Mouse (Mus musculus) kidney, adult 2 months (tissue): Measurements from ENCODE around the gene 1520401A03Rik. TPM values are rescaled to one million over a fixed set of nuclear protein-coding genes. Genes with fewer than 3 reads are reported as not detected.

Source experiments
- DNase-seq: peaks from one replicate; pipeline ENCODE4 v3.0.0; 2021
- H3K27ac ChIP-seq: fragments of 200-500 bp; 2 replicates; pipeline ENCODE4 v1.5.1; 2012; ENCODE audit warnings: low read depth, low read length, control low read depth, inconsistent platforms; ENCODE audit not compliant: insufficient read depth
- H3K27me3 ChIP-seq: fragments of 200-500 bp; replicated peaks from 2 replicates; pipeline ENCODE4 v1.6.1; 2012; ENCODE audit warnings: mild to moderate bottlenecking, moderate library complexity, low read length, inconsistent platforms; ENCODE audit not compliant: control insufficient read depth, insufficient read depth
- H3K36me3 ChIP-seq: fragments of 200-500 bp; 2 replicates; pipeline ENCODE4 v1.6.1; 2012; ENCODE audit warnings: mild to moderate bottlenecking, moderate library complexity, low read length, inconsistent platforms; ENCODE audit not compliant: control insufficient read depth, insufficient read depth
- H3K4me1 ChIP-seq: fragments of 200-500 bp; 2 replicates; pipeline ENCODE4 v1.6.1; 2011; ENCODE audit warnings: low read length; ENCODE audit not compliant: control insufficient read depth, insufficient read depth
- H3K4me3 ChIP-seq: fragments of 200-500 bp; 2 replicates; pipeline ENCODE4 v1.5.1; 2011; ENCODE audit warnings: mild to moderate bottlenecking, low read depth, low read length, control low read depth; ENCODE audit not compliant: insufficient read depth
- CTCF ChIP-seq: fragments of 200-500 bp; conservative IDR thresholded peaks from 2 replicates; pipeline ENCODE4 v1.5.1; 2011; ENCODE audit warnings: low read depth, mild to moderate bottlenecking, control low read depth, low read length, moderate library complexity, mixed read lengths; ENCODE audit not compliant: insufficient read depth, insufficient read length
- POLR2A ChIP-seq: fragments of 200-500 bp; IDR thresholded peaks from one replicate; pipeline ENCODE4 v1.6.1; 2011; ENCODE audit warnings: low read depth, low read length, control low read depth
- WGBS: fragments of 180-500 bp; shearing (Covaris S2); methylation state at CpG from one replicate; pipeline ENCODE4 v1.1.7; 2018; 5-methylcytosine and 5-hydroxymethylcytosine counted together
- polyA plus RNA-seq: library from polyadenylated mRNA; depleted of rRNA; stranded (reverse); fragments of >200 nt; gene quantifications from 2 replicates; pipeline ENCODE4 v1.2.3, GENCODE M21; 2012; rRNA removed

The 1520401A03Rik gene
- polyA plus RNA-seq, 1 experiment: not detected

DNA sequence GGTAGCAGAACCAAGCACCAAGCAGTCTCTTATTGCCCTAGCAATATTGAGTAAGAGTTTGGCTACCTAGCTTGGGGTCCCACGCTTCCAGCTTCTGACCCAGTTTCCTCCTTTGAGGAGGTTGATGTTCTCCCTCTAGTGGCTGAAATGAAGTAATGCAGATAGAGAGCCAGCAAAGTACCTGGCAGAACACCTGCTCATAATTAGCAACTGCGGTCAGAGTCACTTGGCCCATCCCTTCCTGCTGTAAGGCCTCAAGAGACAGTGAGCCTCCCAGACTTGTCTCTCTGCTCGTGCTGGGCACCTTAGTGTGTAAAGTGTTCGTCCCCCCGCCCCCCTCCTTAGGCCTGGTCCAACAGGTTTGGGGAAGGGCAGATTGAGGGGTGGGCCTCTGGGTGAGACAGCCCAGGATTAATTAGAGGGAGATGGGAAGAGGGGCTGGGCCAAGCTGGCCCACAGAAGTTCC is 58.0 kb downstream of the 1520401A03Rik start:
- TF ChIP-seq POLR2A (no peak), CTCF (peak; percentile 64)
- no peaks in the 10 kb centered on the region for H3K36me3 ChIP-seq
- 18% methylated on average over 5 of the region's 5 CpGs for WGBS
- 0 out of 2 replicates have a peak, but pooled peaks cover 3% of the 10 kb centered on the region for H3K4me1 ChIP-seq
- no peak overlapping the region for H3K4me3 ChIP-seq
- H3K27me3 ChIP-seq: no peaks in the 10 kb centered on the region
- DNase-seq: peak; percentile 44
- no peak overlapping the region for H3K27ac ChIP-seq

DNA sequence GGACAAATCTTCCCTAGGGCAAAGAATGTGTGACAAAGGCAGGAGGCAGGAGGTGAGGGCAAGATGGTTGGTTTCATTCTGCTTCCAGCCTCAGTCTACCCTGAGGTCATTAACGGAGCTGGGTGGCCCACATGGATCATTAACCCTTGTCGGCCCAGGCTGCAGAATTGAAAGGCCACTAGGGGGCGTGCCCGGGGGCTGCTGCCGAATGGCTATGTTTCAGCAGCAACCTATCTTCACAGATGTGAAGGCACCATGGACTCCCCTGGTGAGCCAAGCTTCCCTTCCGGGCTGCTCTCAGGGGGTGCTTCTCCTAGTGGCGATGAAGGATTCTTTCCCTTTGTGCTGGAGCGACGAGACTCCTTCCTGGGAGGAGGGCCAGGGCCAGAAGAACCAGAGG is 61.1 kb downstream of the 1520401A03Rik start:
- TF ChIP-seq POLR2A (no peak), CTCF (peak; percentile 48)
- Histone ChIP-seq H3K36me3 (no peaks in the 10 kb centered on the region), H3K4me3 (no peak overlapping the region), H3K27me3 (no peaks in the 10 kb centered on the region), H3K4me1 (0 out of 2 replicates have a peak, but pooled peaks cover 3% of the 10 kb centered on the region), H3K27ac (no peak overlapping the region)
- DNase-seq: peak; percentile 35
- WGBS: 3% methylated on average over 9 of the region's 9 CpGs

DNA sequence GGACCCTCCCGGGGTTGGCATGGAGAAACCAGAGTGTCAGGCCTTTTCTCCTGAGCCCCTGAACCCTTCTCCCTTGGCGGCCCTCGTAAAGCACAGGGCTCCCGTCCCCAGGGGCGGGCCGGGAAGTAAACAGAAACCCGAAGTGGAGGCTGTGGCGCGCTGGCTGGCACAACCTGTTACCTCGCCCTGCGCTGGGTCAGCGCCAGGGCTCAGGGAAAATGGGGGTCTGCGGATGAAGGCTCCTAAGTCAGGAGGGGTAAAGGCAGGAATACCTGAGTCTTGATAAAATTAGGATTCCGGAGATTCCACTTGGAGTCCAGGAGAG is 61.7 kb downstream of the 1520401A03Rik start:
- DNase-seq: no peak
- peak overlapping the region; percentile 56 for H3K4me3 ChIP-seq
- no peaks in the 10 kb centered on the region for H3K27me3 ChIP-seq
- H3K27ac ChIP-seq: no peak overlapping the region
- H3K4me1 ChIP-seq: 0 out of 2 replicates have a peak, but pooled peaks cover 3% of the 10 kb centered on the region
- WGBS: 2% methylated on average over 14 of the region's 14 CpGs
- H3K36me3 ChIP-seq: no peaks in the 10 kb centered on the region
- TF ChIP-seq POLR2A (no peak), CTCF (no peak)

DNA sequence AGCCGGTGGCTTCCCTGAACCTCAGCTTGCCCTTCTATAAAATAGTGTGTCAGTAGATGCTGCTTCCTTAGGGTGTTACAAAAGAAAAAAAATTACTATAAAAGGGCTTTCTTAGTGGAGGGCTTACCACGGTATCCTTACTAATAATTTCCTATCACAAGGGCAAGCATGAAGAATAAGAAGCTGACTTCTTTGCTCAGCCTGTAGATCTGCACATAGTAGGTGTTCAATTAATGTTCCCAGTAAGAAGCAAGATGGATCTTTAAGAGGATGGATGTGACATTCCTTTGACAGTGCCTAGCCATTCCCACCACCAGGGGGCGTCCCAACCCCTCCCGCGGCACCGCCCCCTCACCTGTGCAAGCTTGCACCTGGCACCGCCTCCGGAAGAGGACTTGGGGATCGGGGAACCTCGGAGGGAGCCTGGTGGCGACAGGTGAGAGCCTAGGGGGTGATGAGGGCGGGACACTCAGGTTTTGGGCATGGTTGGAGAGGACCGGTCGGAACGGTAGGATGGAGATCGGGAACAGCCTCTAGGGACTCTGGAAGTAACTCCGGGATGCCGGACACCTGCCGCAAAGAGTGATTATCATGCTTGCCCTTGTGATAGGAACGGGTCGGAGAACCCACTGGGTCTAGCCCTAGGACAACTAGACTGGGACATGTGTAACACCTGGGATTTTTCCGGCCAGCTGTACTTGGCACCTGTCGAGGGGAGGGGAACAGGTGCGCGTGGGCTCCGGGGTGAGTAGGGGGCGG is 62.3 kb downstream of the 1520401A03Rik start, which contains the start of gene Bicdl2:
Bicdl2 (plus strand) TSS at position 390 of the 759 bp plus-strand sequence.
- 2% methylated on average over 27 of the region's 27 CpGs for WGBS
- TF ChIP-seq CTCF (peak; percentile 79), POLR2A (no peak)
- DNase-seq: peak; percentile 86
- no peaks in the 10 kb centered on the region for H3K36me3 ChIP-seq
- 0 out of 2 replicates have a peak, but pooled peaks cover 3% of the 10 kb centered on the region for H3K4me1 ChIP-seq
- no peaks in the 10 kb centered on the region for H3K27me3 ChIP-seq
- H3K27ac ChIP-seq: no peak within 1 kb of the TSS
- H3K4me3 ChIP-seq: peak within 1 kb of the TSS; percentile 56

DNA sequence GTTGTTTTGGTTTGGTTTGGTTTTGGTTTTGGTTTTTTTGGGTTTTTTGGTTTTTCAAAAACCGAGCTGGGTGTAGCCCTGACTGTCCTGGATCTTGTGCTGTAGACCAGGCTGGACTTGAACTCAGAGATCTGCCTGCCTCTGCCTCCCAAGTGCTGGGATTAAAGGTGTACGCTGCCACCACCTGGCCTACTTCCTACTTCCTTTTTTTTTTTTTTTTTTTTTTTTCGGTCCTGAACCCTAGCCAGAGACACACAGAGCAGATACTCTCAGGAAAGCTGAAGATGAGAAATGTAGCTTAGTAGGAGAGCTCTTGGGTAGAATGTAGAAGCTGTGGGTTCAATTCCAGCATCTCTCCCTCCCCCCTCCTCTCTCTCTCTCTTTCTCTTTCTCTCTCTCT is 64.1 kb downstream of the 1520401A03Rik start:
- Histone ChIP-seq H3K4me3 (no peak overlapping the region), H3K36me3 (no peaks in the 10 kb centered on the region), H3K27me3 (no peaks in the 10 kb centered on the region), H3K27ac (no peak overlapping the region), H3K4me1 (0 out of 2 replicates have a peak, but pooled peaks cover 3% of the 10 kb centered on the region)
- WGBS: 89% methylated on average over 3 of the region's 3 CpGs
- DNase-seq: no peak
- TF ChIP-seq CTCF (no peak), POLR2A (no peak)

Other genes with a start within 250 kb of the 1520401A03Rik start
- not detected in 2 replicates for gene Vmn2r117, start 243.1 kb downstream of the 1520401A03Rik start, polyA plus RNA-seq
- 12.0 and 14.9 TPM in 2 replicates for gene Zfp213, start 158.5 kb downstream of the 1520401A03Rik start, polyA plus RNA-seq
- gene Zfp13, start 123.3 kb downstream of the 1520401A03Rik start, polyA plus RNA-seq: 7.9 and 9.8 TPM in 2 replicates
- gene Zscan10, start 121.9 kb downstream of the 1520401A03Rik start, polyA plus RNA-seq: 0.11 TPM in 1 of 2 replicates, not detected in the other
- gene Mmp25, start 77.5 kb downstream of the 1520401A03Rik start, polyA plus RNA-seq: 0.18 and 0.38 TPM in 2 replicates
- gene Bicdl2, start 62.3 kb downstream of the 1520401A03Rik start, polyA plus RNA-seq: 1.7 TPM in 2 replicates
- gene Hcfc1r1, start 49.2 kb downstream of the 1520401A03Rik start, polyA plus RNA-seq: 367 and 378 TPM in 2 replicates
- 14.2 and 15.7 TPM in 2 replicates for gene Thoc6, start 48.9 kb downstream of the 1520401A03Rik start, polyA plus RNA-seq
- 10.0 and 14.4 TPM in 2 replicates for gene Tnfrsf12a, start 45.3 kb downstream of the 1520401A03Rik start, polyA plus RNA-seq
- 2.5 and 2.6 TPM in 2 replicates for gene Cldn6, start 43.5 kb downstream of the 1520401A03Rik start, polyA plus RNA-seq
- 0.14 and 0.45 TPM in 2 replicates for gene Cldn9, start 38.8 kb downstream of the 1520401A03Rik start, polyA plus RNA-seq
- gene Pkmyt1, start 3.6 kb upstream of the 1520401A03Rik start, polyA plus RNA-seq: 4.1 and 5.2 TPM in 2 replicates
- 9.7 and 10.8 TPM in 2 replicates for gene Paqr4, start 18.1 kb upstream of the 1520401A03Rik start, polyA plus RNA-seq
- 0.17 and 0.27 TPM in 2 replicates for gene Kremen2, start 23.1 kb upstream of the 1520401A03Rik start, polyA plus RNA-seq
- 41.7 and 45.2 TPM in 2 replicates for gene Flywch1, start 48.8 kb upstream of the 1520401A03Rik start, polyA plus RNA-seq
- gene Flywch2, start 63.3 kb upstream of the 1520401A03Rik start, polyA plus RNA-seq: 9.3 and 12.2 TPM in 2 replicates
- gene Srrm2, start 67.7 kb upstream of the 1520401A03Rik start, polyA plus RNA-seq: 394 and 443 TPM in 2 replicates
- gene Elob, start 106.4 kb upstream of the 1520401A03Rik start, polyA plus RNA-seq: 687 and 762 TPM in 2 replicates
- not detected in 2 replicates for gene Prss33, start 113.3 kb upstream of the 1520401A03Rik start, polyA plus RNA-seq
- gene Prss32, start 121.1 kb upstream of the 1520401A03Rik start, polyA plus RNA-seq: not detected in 2 replicates
- 0.08 and 0.16 TPM in 2 replicates for gene Prss41, start 121.4 kb upstream of the 1520401A03Rik start, polyA plus RNA-seq
- 0.14 TPM in 2 replicates for gene Prss21, start 145.3 kb upstream of the 1520401A03Rik start, polyA plus RNA-seq
- gene Dcpp1, start 158.1 kb upstream of the 1520401A03Rik start, polyA plus RNA-seq: not detected in 2 replicates
- not detected in 2 replicates for gene Dcpp2, start 158.1 kb upstream of the 1520401A03Rik start, polyA plus RNA-seq
- not detected in 2 replicates for gene Dcpp3, start 194.7 kb upstream of the 1520401A03Rik start, polyA plus RNA-seq
- not detected in 2 replicates for gene Sbp, start 218.9 kb upstream of the 1520401A03Rik start, polyA plus RNA-seq
- not detected in 2 replicates for gene Sbpl, start 232.5 kb upstream of the 1520401A03Rik start, polyA plus RNA-seq